Comparison of ENCODE assay signal across 30 mouse cellular contexts in the genomic region with DNA sequence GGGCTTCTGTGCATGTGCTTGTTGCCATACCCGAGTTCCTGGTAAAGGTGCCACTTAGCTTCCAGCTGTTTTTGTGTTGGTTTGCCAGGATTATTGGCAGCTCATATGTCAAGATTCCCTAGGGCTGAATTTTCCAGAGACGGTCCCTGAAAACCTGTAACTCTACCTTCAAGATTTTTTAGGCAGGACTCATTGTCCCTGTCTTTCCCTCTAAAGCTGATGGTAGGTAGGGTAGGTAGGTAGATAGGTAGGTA. TPM values are rescaled to one million over a fixed set of nuclear protein-coding genes. Genes with fewer than 3 reads are reported as not detected.
"Had no signal": no experiment of that assay in that cellular context is flagged by ENCODE, and none has a peak within 500 bp of the region (broad histone marks: within the 10 kb centered on the region; RNA-seq: fewer than 3 reads in every experiment).

No protein-coding gene starts in this region.

- H3K27ac ChIP-seq: intestine, embryonic 15.5 days; kidney, embryonic 15.5 days; stomach, postnatal 0 days had no signal

- H3K4me1 ChIP-seq: intestine, embryonic 15.5 days; kidney, embryonic 15.5 days had no signal

- H3K4me3 ChIP-seq: intestine, embryonic 15.5 days; kidney, embryonic 15.5 days had no signal

- H3K9me3 ChIP-seq: intestine, embryonic 15.5 days; kidney, embryonic 15.5 days had no signal

- H3K36me3 ChIP-seq: intestine, embryonic 15.5 days; kidney, embryonic 15.5 days had no signal

- H3K9ac ChIP-seq: intestine, embryonic 15.5 days; kidney, embryonic 15.5 days had no signal

- DNase-seq: kidney, adult 11 months; layer of hippocampus, adult 9-11 months; lung, adult 2 months; lung, postnatal 14 days; lung, postnatal 4 days; right cerebral cortex, adult 18-20 months; right cerebral cortex, postnatal 14 days; right cerebral cortex, postnatal 4 days; thymus, adult 2 months; thymus, postnatal 14 days; thymus, postnatal 4 days had no signal

- H3K4me2 ChIP-seq: intestine, embryonic 15.5 days; kidney, embryonic 15.5 days; midbrain, embryonic 11.5 days had no signal

- H3K27me3 ChIP-seq: intestine, embryonic 15.5 days; kidney, embryonic 15.5 days had no signal

RNA-seq across cellular contexts. Expression of gene Serpina11, which starts 0.3 kb away (rescaled TPM):
- total RNA-seq: layer of hippocampus, adult 18-20 months; layer of hippocampus, postnatal 25 days; left cerebral cortex, adult 18-20 months; left cerebral cortex, postnatal 10 days; left cerebral cortex, postnatal 36 days; megakaryocyte progenitor cell, adult 5-6 weeks; megakaryocyte-erythroid progenitor cell, adult 5-6 weeks; midbrain, postnatal 0 days had no signal
- polyA plus RNA-seq: kidney, embryonic 15.5 days; limb, embryonic 11.5 days; limb, embryonic 14.5 days; lung, adult 2 months; lung, embryonic 16.5 days; midbrain, embryonic 11.5 days; midbrain, embryonic 14.5 days; midbrain, postnatal 0 days; neural tube, embryonic 11.5 days; neural tube, embryonic 14.5 days; stomach, embryonic 14.5 days had no signal

RNA-seq across cellular contexts. Expression of gene Serpina9, which starts 24.1 kb away (rescaled TPM):
- total RNA-seq: megakaryocyte progenitor cell, adult 5-6 weeks; megakaryocyte-erythroid progenitor cell, adult 5-6 weeks; midbrain, postnatal 0 days had no signal
- polyA plus RNA-seq: intestine, embryonic 15.5 days; kidney, embryonic 15.5 days; limb, embryonic 11.5 days; midbrain, embryonic 11.5 days; midbrain, embryonic 14.5 days; neural tube, embryonic 11.5 days; neural tube, embryonic 14.5 days; stomach, embryonic 14.5 days had no signal

RNA-seq across cellular contexts. Expression of gene Serpina1e, which starts 30.7 kb away (rescaled TPM):
- total RNA-seq: layer of hippocampus, adult 18-20 months; layer of hippocampus, postnatal 25 days; left cerebral cortex, adult 18-20 months; left cerebral cortex, postnatal 10 days; left cerebral cortex, postnatal 36 days; megakaryocyte progenitor cell, adult 5-6 weeks; megakaryocyte-erythroid progenitor cell, adult 5-6 weeks; midbrain, postnatal 0 days had no signal
- polyA plus RNA-seq: limb, embryonic 11.5 days; midbrain, embryonic 11.5 days; midbrain, embryonic 14.5 days; midbrain, postnatal 0 days; neural tube, embryonic 11.5 days; neural tube, embryonic 14.5 days had no signal

RNA-seq across cellular contexts. Expression of gene Serpina12, which starts 54.8 kb away (rescaled TPM):
- total RNA-seq: layer of hippocampus, adult 18-20 months; layer of hippocampus, postnatal 25 days; left cerebral cortex, postnatal 10 days; left cerebral cortex, postnatal 36 days; megakaryocyte progenitor cell, adult 5-6 weeks had no signal
- polyA plus RNA-seq: intestine, embryonic 15.5 days; kidney, embryonic 15.5 days; limb, embryonic 11.5 days; limb, embryonic 14.5 days; lung, embryonic 16.5 days; midbrain, embryonic 11.5 days; midbrain, embryonic 14.5 days; midbrain, postnatal 0 days; neural tube, embryonic 11.5 days; neural tube, embryonic 14.5 days; stomach, embryonic 14.5 days had no signal
